Mouse (Mus musculus) bone marrow, adult 2 months (tissue): ENCODE data around the gene Rnpep.

Experiments
- CTCF ChIP-seq: fragments of 200-500 bp; IDR thresholded peaks from 2 replicates; pipeline ENCODE4 v1.5.1; 2011; ENCODE audit warnings: low read length, control low read depth; ENCODE audit not compliant: control insufficient read depth, insufficient read depth
- POLR2A ChIP-seq: fragments of 200-500 bp; IDR thresholded peaks from 2 replicates; pipeline ENCODE4 v1.6.1; 2011; ENCODE audit warnings: low read depth, mild to moderate bottlenecking, control low read depth, low read length, borderline replicate concordance; ENCODE audit not compliant: control insufficient read depth

DNA sequence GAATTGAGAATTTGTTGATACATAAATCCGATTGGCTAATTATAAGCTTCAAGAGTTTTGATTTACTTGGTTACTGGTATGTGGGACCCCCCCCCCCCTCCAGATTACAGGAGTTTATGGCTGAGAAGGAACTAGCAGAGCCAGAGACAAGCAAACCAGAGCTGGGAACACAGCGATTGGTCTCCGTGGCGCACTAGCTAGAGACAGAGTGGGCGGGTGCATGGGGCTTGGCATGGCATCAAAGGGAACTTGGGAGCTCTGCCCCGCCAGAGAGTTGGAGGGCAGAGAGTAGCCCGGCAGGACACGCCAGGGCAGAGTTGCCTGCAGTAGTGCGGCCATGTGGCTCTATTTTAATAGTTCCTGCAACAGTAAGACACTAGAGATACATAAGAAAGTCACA, 3.2 kb downstream of the Rnpep start:
- no peak for TF ChIP-seq CTCF
- TF ChIP-seq POLR2A: no peak
